22 mouse cellular contexts compared by ENCODE assay signal in the genomic region with DNA sequence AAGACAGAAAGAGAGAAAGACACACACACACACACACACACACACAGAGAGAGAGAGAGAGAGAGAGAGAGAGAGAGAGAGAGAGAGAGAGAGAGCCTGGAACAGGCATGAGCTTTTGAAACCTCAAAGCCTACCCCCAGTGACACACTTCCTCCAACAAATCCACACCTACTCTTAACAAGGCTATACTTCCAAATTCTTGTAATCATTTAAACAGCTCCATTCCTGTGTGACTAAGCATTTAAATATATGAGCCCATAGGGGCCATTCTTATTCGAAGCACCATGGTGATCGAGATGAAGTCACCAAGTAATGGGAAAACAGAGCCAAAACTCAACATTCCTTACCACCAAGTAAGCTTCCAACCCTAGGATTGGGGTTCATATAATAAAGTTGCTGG.
DNase-seq lines count a peak whose midpoint lies in the region; ATAC-seq and TF ChIP-seq lines count a peak whose summit lies in the region.
"Had no signal": no experiment of that assay in that cellular context is flagged by ENCODE, and none has a peak within 500 bp of the region (broad histone marks: within the 10 kb centered on the region; RNA-seq: fewer than 3 reads in every experiment).

No protein-coding gene starts in this region.

- H3K4me3 ChIP-seq in limb, embryonic 13.5 days = no peak overlapping the region
- H3K4me3 ChIP-seq in limb, embryonic 10.5 days = no peak overlapping the region
- H3K4me3 ChIP-seq in embryonic fibroblast, embryonic 13.5 days (ENCODE audit: insufficient read depth, low read length) = no peak overlapping the region
- H3K4me3 ChIP-seq in limb, embryonic 14.5 days (replicated peaks; ENCODE audit: low read length) = no peak overlapping the region
- no peak overlapping the region for H3K4me3 ChIP-seq in embryonic facial prominence, embryonic 10.5 days

- no peaks in the 10 kb centered on the region for H3K27me3 ChIP-seq in limb, embryonic 13.5 days
- no peaks in the 10 kb centered on the region for H3K27me3 ChIP-seq in limb, embryonic 10.5 days (ENCODE audit: low read depth, poor library complexity, severe bottlenecking)
- H3K27me3 ChIP-seq in Patski = no peaks in the 10 kb centered on the region
- H3K27me3 ChIP-seq in limb, embryonic 14.5 days (ENCODE audit: control insufficient read depth, insufficient read depth, low read length) = no peaks in the 10 kb centered on the region
- no peaks in the 10 kb centered on the region for H3K27me3 ChIP-seq in embryonic facial prominence, embryonic 10.5 days (replicated peaks; ENCODE audit: low read depth, poor library complexity, severe bottlenecking)
- H3K27me3 ChIP-seq: CH12.LX had no signal

- ATAC-seq in limb, embryonic 13.5 days (ENCODE audit: low FRiP score, low read depth) = peak; percentile 71; the same call in 1 of the 2 replicates
- ATAC-seq in Patski = peak; percentile 42
- peak; percentile 63; the same call in 1 of the 2 replicates for ATAC-seq in limb, embryonic 14.5 days (ENCODE audit: low FRiP score, low read depth)
- ATAC-seq: activated CD4-positive, CD25-positive, alpha-beta regulatory T cell, adult 4 months; CD4-positive, CD25-positive, alpha-beta regulatory T cell, adult 4 months had no signal

- intact Hi-C loops in heart, postnatal 14 days (cut with DNase I) = no loop called here

- POLR2A ChIA-PET in Patski (lab: Charles Lee) = no interaction called here

- CTCF ChIA-PET in Patski (lab: Charles Lee) = interaction anchor here (1.5 to 1.6 kb wide), 2 partner anchors 10 to 14 kb away, joined by 4 to 5 read pairs; no protein-coding TSS in a partner anchor

- no peaks in the 10 kb centered on the region for H3K36me3 ChIP-seq in limb, embryonic 13.5 days
- H3K36me3 ChIP-seq in limb, embryonic 10.5 days = no peaks in the 10 kb centered on the region
- H3K36me3 ChIP-seq in limb, embryonic 14.5 days (ENCODE audit: control insufficient read depth, insufficient read depth, low read length) = no peaks in the 10 kb centered on the region
- no peaks in the 10 kb centered on the region for H3K36me3 ChIP-seq in embryonic facial prominence, embryonic 10.5 days (replicated peaks)
- H3K36me3 ChIP-seq: G1E had no signal

- no peak for TF ChIP-seq CTCF in Patski (IDR thresholded peaks at IDR 0.05)
- no peak for TF ChIP-seq CTCF in embryonic fibroblast, embryonic 13.5 days (IDR thresholded peaks at IDR 0.05; ENCODE audit: borderline replicate concordance, insufficient read depth, low read length)

- in situ Hi-C loops in Patski (cut with MboI; ENCODE audit: low pct_unique_long_range_greater_than_20kb) = no loop called here

- H3K9ac ChIP-seq in limb, embryonic 13.5 days = no peak overlapping the region
- no peak overlapping the region for H3K9ac ChIP-seq in limb, embryonic 14.5 days (ENCODE audit: low read depth, low read length, severe bottlenecking)

- no peak overlapping the region for H3K4me2 ChIP-seq in limb, embryonic 13.5 days (replicated peaks)
- no peak overlapping the region for H3K4me2 ChIP-seq in limb, embryonic 14.5 days (replicated peaks; ENCODE audit: low read depth, low read length, severe bottlenecking)

- H3K9me3 ChIP-seq in limb, embryonic 13.5 days = no peaks in the 10 kb centered on the region
- no peaks in the 10 kb centered on the region for H3K9me3 ChIP-seq in limb, embryonic 10.5 days (replicated peaks)
- no peaks in the 10 kb centered on the region for H3K9me3 ChIP-seq in limb, embryonic 14.5 days (ENCODE audit: control insufficient read depth, low read length)
- no peaks in the 10 kb centered on the region for H3K9me3 ChIP-seq in embryonic facial prominence, embryonic 10.5 days

- TF ChIP-seq POLR2A in embryonic fibroblast, embryonic 13.5 days (IDR thresholded peaks at IDR 0.05; ENCODE audit: low read depth, low read length) = no peak
- TF ChIP-seq POLR2A in limb, embryonic 14.5 days (IDR thresholded peaks at IDR 0.05; ENCODE audit: borderline replicate concordance, extremely low read depth, insufficient read depth, insufficient read length) = no peak

- H3K27ac ChIP-seq in limb, embryonic 13.5 days = no peak overlapping the region
- H3K27ac ChIP-seq in limb, embryonic 10.5 days = no peak overlapping the region
- peak overlapping the region; percentile 66 for H3K27ac ChIP-seq in embryonic fibroblast, embryonic 13.5 days (ENCODE audit: insufficient read depth, low read length)
- no peak overlapping the region for H3K27ac ChIP-seq in limb, embryonic 14.5 days (replicated peaks; ENCODE audit: low read depth, low read length)
- no peak overlapping the region for H3K27ac ChIP-seq in embryonic facial prominence, embryonic 10.5 days (replicated peaks)

- DNase-seq in limb, embryonic 10.5 days (ENCODE audit: low spot score) = no peak
- no peak for DNase-seq in Patski (ENCODE audit: low read depth, low spot score)
- peak; percentile 34 for DNase-seq in limb, embryonic 14.5 days (ENCODE audit: low spot score)
- no peak for DNase-seq in heart, postnatal 14 days
- DNase-seq in embryonic facial prominence, embryonic 10.5 days (ENCODE audit: low spot score) = no peak
- no peak for DNase-seq in cerebellum, adult 8-10 months
- DNase-seq: adrenal gland, adult 2 months; adrenal gland, adult 8-10 months; adrenal gland, postnatal 10 days; adrenal gland, postnatal 14 days; adrenal gland, postnatal 25 days; adrenal gland, postnatal 36 days; B cell, adult 2 months; cerebellum, adult 11 months; cerebellum, adult 11-12 months; cerebellum, adult 18-20 months had no signal

- 65% methylated on average over 2 of the region's 2 CpGs for WGBS in limb, embryonic 13.5 days
- 94% methylated on average over 2 of the region's 2 CpGs for WGBS in limb, embryonic 10.5 days
- 52% methylated on average over 2 of the region's 2 CpGs for WGBS in limb, embryonic 14.5 days
- 87% methylated on average over 2 of the region's 2 CpGs for WGBS in embryonic facial prominence, embryonic 10.5 days

- H3K4me1 ChIP-seq in limb, embryonic 13.5 days = no peaks in the 10 kb centered on the region
- H3K4me1 ChIP-seq in limb, embryonic 10.5 days = no peaks in the 10 kb centered on the region
- peaks cover 14% of the 10 kb centered on the region for H3K4me1 ChIP-seq in embryonic fibroblast, embryonic 13.5 days (ENCODE audit: control insufficient read depth, insufficient read depth, low read length)
- H3K4me1 ChIP-seq in limb, embryonic 14.5 days (ENCODE audit: control insufficient read depth, insufficient read depth, low read length) = no peaks in the 10 kb centered on the region
- H3K4me1 ChIP-seq in embryonic facial prominence, embryonic 10.5 days = peaks cover 6% of the 10 kb centered on the region; the same call in 1 of the 2 replicates
